Mouse (Mus musculus): ENCODE data around the gene Usp6nl. TPM values are rescaled to one million over a fixed set of nuclear protein-coding genes. Genes with fewer than 3 reads are reported as not detected.

The Usp6nl gene
- polyA plus RNA-seq, 1 experiment from 2014 or later = 25.3 TPM

DNA sequence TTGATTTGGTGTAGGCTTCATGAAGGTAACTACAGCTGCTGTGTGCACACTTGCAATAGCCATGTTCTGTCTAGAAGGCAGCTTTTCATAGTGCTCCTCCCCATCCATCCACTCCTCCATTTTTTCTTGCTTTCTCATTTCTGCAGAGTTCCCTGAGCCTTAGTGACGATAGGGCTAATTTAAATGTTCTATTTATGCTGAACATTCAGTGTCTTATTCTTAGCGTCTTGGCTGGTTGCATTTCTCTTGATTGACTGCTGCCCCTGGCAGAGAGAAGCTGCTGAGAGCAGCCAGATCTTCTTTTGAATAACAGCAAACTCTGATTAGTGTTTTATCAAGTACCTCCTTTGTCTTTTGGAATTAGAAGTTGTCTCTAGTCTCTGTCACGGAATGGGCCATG lies 15.6 kb upstream of the Usp6nl start:
- ATAC-seq = no peak
- ChIA-PET CTCF (no interaction called here), POLR2A (no interaction called here)
- no peak for DNase-seq (ENCODE audit: low read depth, low spot score)
- no peak for TF ChIP-seq CTCF (IDR thresholded peaks at IDR 0.05)
- in situ Hi-C loops (cut with MboI; ENCODE audit: low pct_unique_long_range_greater_than_20kb) = no loop called here
- H3K27me3 ChIP-seq = no peaks in the 10 kb centered on the region

DNA sequence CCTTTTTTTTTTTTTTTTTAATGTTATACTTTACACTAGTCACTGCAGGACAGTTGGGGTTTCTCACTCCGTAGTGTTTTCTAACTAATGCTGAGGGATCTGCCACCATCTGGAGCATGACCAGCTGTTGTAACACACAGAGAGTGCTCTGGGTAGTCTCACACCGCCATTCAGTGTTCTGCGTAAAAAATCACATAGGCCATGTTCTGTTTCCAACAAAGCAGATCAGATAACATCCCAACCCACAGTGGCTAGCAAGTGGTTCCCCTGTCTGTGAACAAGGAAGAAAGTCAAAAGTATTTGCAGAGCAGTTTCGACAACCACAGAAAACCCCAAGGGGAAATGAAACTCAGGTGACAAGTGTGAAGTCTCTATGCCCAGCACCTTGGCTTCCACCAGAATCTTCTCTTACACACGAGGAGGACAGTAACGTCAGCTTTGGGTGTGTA lies 13.1 kb upstream of the Usp6nl start:
- in situ Hi-C loops (cut with MboI; ENCODE audit: low pct_unique_long_range_greater_than_20kb) = no loop called here
- ATAC-seq (no peak), DNase-seq (ENCODE audit: low read depth, low spot score) (no peak)
- POLR2A ChIA-PET = no interaction called here
- CTCF ChIA-PET = no interaction called here
- no peak for TF ChIP-seq CTCF (IDR thresholded peaks at IDR 0.05)
- no peaks in the 10 kb centered on the region for H3K27me3 ChIP-seq

DNA sequence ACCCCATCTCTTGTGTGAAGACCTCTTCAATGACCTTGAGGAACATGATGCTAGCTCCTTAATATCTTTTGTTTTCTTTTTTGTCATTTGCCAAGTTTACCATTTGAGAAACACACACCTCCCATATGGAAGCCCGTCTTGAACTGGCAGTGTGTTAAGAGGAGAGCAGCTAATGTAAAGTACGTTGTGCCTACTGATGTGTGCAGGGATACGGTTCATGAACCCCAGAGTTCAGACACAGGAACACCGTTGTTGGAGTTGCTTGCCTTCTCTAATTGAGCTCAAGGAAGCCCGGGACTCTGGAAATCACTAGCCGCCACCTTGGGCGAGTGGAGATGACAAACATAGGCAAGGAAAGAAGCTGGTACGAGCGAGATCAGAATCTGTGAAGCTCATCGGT lies 9.7 kb upstream of the Usp6nl start:
- ChIA-PET POLR2A (no interaction called here), CTCF (interaction anchor here (1.5 kb wide), 1 partner anchor 56 kb away, joined by 3 read pairs; no protein-coding TSS in a partner anchor)
- no peak for ATAC-seq
- in situ Hi-C loops (cut with MboI; ENCODE audit: low pct_unique_long_range_greater_than_20kb) = no loop called here
- no peak for TF ChIP-seq CTCF (IDR thresholded peaks at IDR 0.05)
- H3K27me3 ChIP-seq = no peaks in the 10 kb centered on the region
- DNase-seq (ENCODE audit: low read depth, low spot score) = no peak

DNA sequence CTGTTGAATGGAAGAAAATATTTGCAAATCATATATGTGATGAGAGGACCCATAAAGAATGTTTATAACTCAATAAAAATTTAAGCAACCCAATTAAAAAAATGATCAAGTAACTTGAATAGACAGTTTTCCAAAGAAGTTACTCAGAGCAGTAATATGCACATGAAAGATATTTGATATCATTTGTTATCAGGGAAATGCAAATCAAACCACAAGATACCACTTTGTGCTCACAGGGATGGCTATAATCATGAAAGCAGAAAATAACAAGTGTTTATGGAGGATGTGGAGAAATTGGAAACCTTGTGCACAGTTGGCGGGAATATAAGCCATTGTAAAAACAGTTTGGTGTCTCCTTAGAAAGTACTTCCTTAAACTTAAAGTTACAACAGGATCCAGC lies 8.7 kb upstream of the Usp6nl start:
- in situ Hi-C loops (cut with MboI; ENCODE audit: low pct_unique_long_range_greater_than_20kb) = no loop called here
- H3K27me3 ChIP-seq = no peaks in the 10 kb centered on the region
- CTCF ChIA-PET = interaction anchor here (0.8 kb wide), 1 partner anchor 94 kb away, joined by 3 read pairs; no protein-coding TSS in a partner anchor
- DNase-seq (ENCODE audit: low read depth, low spot score) (no peak), ATAC-seq (no peak)
- POLR2A ChIA-PET = no interaction called here
- TF ChIP-seq CTCF (IDR thresholded peaks at IDR 0.05) = no peak

DNA sequence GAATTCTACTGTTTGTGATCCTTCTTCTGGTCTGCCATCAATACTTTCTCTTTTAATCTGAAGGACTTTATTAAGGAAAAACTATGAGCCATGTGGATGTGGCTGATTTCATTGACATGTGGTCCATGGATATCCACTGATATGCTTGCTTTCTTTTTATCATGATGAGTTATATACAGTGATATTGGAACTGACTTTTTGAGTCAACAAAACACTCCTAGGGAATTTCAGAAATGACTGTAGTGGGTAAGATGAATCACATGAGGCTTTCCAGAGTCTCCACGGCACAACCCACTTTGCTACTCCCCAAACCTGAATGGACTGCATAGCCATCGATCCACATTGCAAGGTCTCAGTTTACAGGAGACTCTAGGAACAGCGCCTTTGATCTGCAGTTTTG lies 2.3 kb upstream of the Usp6nl start:
- no peak for TF ChIP-seq CTCF (IDR thresholded peaks at IDR 0.05)
- POLR2A ChIA-PET = no interaction called here
- no peaks in the 10 kb centered on the region for H3K27me3 ChIP-seq
- in situ Hi-C loops (cut with MboI; ENCODE audit: low pct_unique_long_range_greater_than_20kb) = loop anchor here (5.0 kb wide), 2 partner anchors 82 to 93 kb away; no protein-coding TSS in a partner anchor
- no peak for ATAC-seq
- CTCF ChIA-PET = interaction anchor here (1.0 kb wide), 1 partner anchor 21 kb away, joined by 3 read pairs; no protein-coding TSS in a partner anchor
- no peak for DNase-seq (ENCODE audit: low read depth, low spot score)

DNA sequence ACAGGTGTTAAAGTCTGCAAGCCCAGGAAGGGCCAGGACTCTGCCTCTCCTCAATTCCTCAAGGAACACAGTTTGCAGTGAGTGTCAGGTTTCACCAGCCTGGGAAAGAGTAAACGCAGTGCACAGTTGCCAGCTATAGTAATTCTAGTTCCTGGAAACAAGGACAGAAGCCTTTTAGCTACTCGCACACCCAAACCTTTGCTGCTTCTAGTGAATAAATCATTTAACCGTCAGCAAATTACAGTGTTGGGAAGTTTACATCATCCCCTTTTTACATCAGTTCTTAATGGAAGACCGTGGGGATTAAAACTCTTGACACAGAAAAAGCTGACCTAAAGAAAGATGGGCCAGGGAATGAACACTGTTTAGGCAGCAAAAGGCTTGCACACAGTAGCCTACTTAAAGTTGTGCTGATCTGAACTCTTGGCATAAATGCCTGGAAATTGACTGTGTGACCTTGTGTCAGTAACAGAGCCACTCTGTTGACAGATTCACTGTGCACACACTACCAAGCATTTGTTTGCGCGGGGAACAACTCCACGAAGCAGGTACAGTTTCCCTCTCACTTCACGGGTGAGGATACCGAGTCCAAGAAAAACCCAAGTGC lies 595 bp upstream of the Usp6nl start:
- H3K27me3 ChIP-seq = no peaks in the 10 kb centered on the region
- ChIA-PET POLR2A (interaction anchor here (1.2 kb wide), 1 partner anchor 16 kb away, joined by 3 read pairs; no protein-coding TSS in a partner anchor), CTCF (no interaction called here)
- no peak for TF ChIP-seq CTCF (IDR thresholded peaks at IDR 0.05)
- ATAC-seq = peak; percentile 7
- in situ Hi-C loops (cut with MboI; ENCODE audit: low pct_unique_long_range_greater_than_20kb) = loop anchor here (5.0 kb wide), 2 partner anchors 80 to 95 kb away; no protein-coding TSS in a partner anchor
- DNase-seq (ENCODE audit: low read depth, low spot score) = no peak

DNA sequence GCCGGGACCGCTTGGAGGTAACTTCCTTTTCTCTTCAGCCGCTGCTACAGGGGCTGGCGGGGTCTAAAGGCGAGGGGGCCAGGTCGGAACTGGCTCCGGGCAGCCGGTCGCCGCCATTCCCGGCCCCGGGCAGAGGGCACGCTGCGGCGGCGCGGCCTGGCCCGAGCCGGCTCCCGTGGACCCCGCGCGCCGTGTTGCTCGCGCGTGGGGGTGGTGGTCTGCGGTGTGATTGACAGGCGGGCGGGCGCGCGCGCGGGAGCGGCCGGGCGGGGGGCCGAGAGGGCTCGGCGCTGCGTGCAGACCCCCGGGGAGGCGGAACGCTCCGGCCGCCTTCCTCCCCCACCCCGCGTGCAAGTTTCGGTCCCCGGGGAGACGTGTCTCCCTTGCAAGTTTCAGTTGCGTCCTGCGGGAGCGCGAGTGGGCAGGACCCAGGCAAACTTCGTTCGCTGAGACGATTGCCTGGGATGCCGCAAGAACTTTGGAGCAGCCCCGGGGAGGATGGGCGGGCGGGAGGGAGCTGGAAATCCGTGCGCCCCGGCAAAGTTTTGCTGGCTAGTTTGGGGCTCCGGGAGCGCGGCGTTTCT lies 563 bp downstream of the Usp6nl start:
- ChIA-PET CTCF (interaction anchor here (2.3 kb wide), 1 partner anchor 103 kb away, joined by 8 read pairs; no protein-coding TSS in a partner anchor), POLR2A (no interaction called here)
- H3K27me3 ChIP-seq = no peaks in the 10 kb centered on the region
- TF ChIP-seq CTCF (IDR thresholded peaks at IDR 0.05) = no peak
- ATAC-seq (peak; percentile 48), DNase-seq (ENCODE audit: low read depth, low spot score) (no peak)
- in situ Hi-C loops (cut with MboI; ENCODE audit: low pct_unique_long_range_greater_than_20kb) = loop anchor here (5.0 kb wide), 2 partner anchors 79 to 96 kb away; no protein-coding TSS in a partner anchor

DNA sequence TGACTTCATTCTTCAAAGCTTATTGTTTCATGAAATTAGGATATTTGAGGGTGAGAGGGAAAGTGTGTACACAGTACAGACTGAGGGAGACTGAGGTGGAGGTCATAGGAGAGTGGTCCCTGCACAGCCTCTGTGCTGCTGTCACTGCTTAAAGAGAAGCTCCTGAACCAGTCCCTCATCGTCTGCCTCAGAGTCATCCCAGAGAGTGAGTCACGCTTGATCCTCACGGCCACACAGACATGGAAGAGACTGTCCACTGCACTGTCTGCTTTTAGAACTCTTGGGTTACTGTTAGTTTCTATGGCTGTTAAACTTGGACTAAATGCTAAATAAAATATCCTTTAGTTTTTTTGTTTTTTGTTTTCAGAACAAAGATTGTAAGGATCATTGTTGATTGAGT lies 3.2 kb downstream of the Usp6nl start:
- ATAC-seq (no peak), DNase-seq (ENCODE audit: low read depth, low spot score) (no peak)
- in situ Hi-C loops (cut with MboI; ENCODE audit: low pct_unique_long_range_greater_than_20kb) = no loop called here
- TF ChIP-seq CTCF (IDR thresholded peaks at IDR 0.05) = no peak
- CTCF ChIA-PET = interaction anchor here (0.6 to 1.2 kb wide), 3 partner anchors 14 to 80 kb away, joined by 3 to 4 read pairs (median 3); no protein-coding TSS in a partner anchor
- POLR2A ChIA-PET = interaction anchor here (0.7 to 0.9 kb wide), 2 partner anchors 74 to 259 kb away, joined by 3 to 6 read pairs; no protein-coding TSS in a partner anchor
- H3K27me3 ChIP-seq = no peaks in the 10 kb centered on the region

DNA sequence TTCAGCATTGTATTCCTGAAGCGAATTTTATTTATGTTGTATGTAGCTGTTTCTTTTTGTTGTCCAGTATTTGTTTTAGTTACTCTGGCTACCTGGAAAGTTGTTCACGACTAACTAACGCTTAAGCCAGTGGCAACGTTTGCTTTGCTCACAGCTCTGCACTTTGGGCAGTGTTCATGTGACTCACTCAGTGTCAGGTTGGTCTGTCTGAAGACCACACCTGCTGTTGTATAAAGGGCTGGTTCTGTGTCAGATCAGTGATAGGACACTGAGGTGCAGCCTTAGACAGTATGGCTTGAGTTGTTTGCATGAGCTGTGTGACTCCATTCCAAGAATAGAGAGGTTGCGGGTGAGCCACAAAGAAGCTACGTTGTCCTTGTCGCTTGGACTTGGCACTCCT lies 6.5 kb downstream of the Usp6nl start:
- no peak for TF ChIP-seq CTCF (IDR thresholded peaks at IDR 0.05)
- ChIA-PET CTCF (interaction anchor here (1.0 kb wide), 1 partner anchor 108 kb away, joined by 4 read pairs; no protein-coding TSS in a partner anchor), POLR2A (no interaction called here)
- no peak for DNase-seq (ENCODE audit: low read depth, low spot score)
- in situ Hi-C loops (cut with MboI; ENCODE audit: low pct_unique_long_range_greater_than_20kb) = no loop called here
- H3K27me3 ChIP-seq = no peaks in the 10 kb centered on the region
- no peak for ATAC-seq

DNA sequence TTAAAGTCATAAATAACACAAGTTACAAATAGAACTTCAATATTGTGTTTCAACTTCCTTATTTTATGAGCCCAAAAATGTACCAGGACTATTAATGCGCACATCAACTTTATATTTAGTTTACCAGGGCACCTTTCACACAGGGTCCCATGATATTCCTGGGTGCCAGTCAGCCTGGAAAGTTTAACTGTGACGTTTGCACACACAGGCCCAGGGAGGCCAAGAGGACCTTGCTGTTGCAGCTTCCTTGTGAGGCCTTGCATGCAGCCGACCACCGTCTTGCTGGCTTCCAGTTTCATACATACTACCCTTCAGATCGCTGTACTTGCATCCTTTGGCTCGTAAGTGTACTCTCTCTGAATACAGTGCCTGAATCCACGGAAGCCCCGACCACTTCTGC lies 8.3 kb downstream of the Usp6nl start:
- ChIA-PET CTCF (interaction anchor here (1.1 to 1.3 kb wide), 3 partner anchors 9 to 111 kb away, joined by 3 to 5 read pairs (median 4); no protein-coding TSS in a partner anchor), POLR2A (no interaction called here)
- no peaks in the 10 kb centered on the region for H3K27me3 ChIP-seq
- no peak for ATAC-seq
- TF ChIP-seq CTCF (IDR thresholded peaks at IDR 0.05) = no peak
- no peak for DNase-seq (ENCODE audit: low read depth, low spot score)
- in situ Hi-C loops (cut with MboI; ENCODE audit: low pct_unique_long_range_greater_than_20kb) = no loop called here

All from Patski (cell line).